Mouse (Mus musculus): ENCODE measurements around the gene Kif22.

Gene Kif22

DNA sequence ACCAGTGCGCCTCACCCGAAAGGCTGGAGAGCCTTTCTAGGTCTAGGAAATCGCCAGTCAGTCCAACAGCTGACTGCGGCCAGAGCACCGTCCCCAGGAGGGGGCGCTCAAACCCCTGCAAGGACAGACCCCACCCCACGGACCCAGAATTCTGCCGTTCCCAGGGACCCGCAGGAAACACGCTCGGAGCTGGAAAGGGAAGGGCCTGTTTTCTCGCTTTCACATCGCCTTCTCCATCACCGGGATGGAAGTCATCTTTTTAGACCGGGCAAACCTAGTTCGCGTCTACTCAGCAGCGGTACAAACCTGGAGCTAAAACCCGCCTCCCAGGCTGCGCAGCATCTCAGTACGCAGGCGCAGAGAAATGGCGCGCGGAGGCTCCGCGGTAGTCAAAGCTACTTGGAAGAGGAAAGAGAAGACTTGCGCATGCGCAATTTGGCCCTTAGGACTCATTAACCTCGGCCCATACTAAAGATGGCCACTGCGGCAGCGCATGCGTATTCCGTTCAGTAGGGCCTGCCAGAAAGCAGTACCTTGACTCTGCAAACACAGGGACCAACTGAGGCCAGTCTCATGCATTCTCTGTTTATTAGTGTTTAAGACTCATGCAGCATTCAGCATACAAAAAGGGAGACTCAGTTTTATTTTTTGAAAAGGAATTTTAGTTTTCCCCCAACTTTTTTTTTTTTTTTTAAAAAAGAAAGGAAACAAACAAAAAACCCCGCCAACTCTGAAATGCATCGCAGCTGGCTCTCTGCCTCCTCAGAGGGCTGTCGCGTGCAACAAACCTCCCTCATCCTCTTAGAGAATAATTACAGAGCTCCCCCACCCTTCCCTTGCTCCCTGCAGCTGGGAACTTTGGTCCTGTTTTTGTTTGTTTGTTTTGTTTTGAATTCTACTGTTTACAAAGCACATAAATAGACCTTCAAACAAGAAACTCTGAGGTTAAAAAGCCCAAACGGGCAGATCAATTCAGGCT is 25.0 kb downstream of the Kif22 start, which contains the start of gene Pagr1a:
Pagr1a (minus strand) TSS at position 382 of the 979 bp plus-strand sequence.
- DNase-seq (ENCODE audit: low read depth), result peak; percentile 100

DNA sequence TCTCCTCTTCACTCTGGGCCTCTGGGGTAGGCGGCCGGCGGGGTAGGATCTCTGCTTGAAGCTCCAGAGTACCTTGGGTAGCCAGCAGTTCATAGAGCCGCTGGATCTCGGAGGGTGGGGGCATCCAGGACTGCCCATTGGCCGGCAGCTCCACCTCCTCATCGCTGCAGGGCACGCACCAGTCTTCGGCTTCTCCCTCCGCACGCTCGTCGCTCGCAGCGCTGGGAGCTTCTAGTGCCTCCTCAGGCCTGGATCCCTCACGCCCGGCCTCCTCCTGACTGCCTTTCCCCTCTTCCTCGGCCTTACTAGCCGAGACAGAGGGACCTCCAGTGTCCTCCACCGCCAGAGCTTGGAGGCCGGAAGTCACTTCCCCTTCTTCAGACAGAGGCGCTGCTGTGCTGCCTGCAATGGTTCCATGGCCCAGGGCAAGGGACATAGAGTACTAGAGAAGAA is 25.8 kb downstream of the Kif22 start:
- no peak for DNase-seq (ENCODE audit: low read depth)

DNA sequence TGATC is 26.0 kb downstream of the Kif22 start, which contains the start of gene Pagr1b:
Pagr1b (minus strand) TSS at position 4 of the 5 bp plus-strand sequence.
- DNase-seq (ENCODE audit: low read depth), result no peak

DNA sequence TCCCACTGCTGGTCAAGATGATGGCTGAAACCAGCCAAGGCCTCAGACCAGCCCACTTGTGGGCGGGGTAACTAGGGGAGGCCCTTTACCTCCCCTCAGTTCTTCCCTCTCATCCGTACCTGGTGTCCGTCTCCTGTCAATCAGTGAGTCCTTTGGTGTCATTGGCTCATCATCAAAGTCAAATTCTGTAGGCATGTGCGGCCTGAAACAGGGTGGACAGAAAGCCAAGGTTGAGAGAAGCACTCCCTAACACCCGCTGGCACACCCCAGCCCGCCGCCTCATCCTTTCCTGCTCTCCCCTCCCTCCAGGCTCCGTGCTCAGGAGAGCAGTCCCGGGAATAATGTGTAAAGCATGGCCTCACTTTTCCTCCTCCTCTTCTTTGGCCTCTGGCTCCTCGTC is 26.2 kb downstream of the Kif22 start:
- DNase-seq (ENCODE audit: low read depth), result no peak

DNA sequence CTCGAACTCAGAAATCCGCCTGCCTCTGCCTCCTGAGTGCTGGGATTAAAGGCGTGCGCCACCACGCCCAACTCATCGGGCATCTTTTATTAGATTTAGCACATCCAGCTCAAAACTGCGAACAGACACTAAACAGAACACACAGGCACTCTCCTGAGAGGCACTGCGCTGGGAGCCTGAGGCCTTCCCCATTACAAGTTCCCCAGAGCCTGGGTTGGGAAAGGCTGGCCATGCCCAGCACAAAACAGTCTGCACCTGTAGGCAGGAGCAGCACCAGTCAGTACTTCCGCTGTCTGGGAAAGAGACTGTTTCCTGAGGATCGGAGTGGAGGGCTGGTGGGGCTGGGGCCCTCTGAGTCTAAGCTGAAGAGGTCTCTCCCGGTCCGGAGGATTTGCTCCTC is 27.3 kb downstream of the Kif22 start:
- no peak for DNase-seq (ENCODE audit: low read depth)

DNA sequence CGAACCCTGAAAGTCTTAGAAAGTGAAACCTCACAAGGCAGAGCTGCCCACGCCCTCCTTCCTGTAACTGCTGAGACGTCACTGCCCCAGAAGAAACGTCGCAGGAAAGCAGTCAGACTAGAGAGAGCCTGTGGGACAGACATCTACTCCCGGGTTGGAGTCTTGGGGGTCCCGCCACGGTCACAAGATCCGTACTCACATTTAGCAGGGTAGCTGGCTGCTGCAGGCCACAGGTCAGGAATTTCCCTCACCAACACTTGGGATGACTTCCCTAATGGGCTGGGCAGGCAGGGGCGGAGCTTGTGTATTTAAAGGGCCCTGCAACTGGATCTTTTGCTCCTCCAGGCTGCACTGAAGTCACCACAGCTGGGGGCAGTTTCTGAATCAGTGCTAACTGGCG is 28.0 kb downstream of the Kif22 start, which contains the start of gene Mvp:
Mvp (minus strand) TSS at position 302 of the 400 bp plus-strand sequence.
- peak; percentile 49 for DNase-seq (ENCODE audit: low read depth)

DNA sequence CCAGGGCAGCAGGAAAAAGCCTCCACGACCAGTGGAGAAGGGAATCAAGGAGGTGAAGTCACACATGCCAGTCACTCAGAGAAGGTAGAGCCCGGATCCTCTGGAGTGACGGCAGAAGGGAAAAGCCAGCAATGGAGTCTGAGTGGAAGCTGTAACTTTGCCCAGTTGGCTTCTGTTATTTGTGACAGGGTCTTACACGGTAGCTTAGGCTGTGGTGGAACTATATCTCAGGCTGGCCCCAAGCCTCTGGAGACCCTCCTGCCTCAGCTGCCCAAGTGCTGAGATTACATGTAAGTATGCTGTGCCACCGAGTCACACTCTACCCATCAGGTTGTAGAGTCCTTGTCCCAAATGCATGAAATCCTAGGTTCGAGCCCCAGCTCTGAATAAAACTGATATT is 28.9 kb downstream of the Kif22 start:
- no peak for DNase-seq (ENCODE audit: low read depth)

- DNase-seq (ENCODE audit: low read depth), result no peak
Observed at GRCm38 (mm10) chr7:127012845-127013244, 29.4 kb downstream of the Kif22 start.

- DNase-seq (ENCODE audit: low read depth), result no peak
Observed at GRCm38 (mm10) chr7:127012374-127012773, 29.9 kb downstream of the Kif22 start.

DNA sequence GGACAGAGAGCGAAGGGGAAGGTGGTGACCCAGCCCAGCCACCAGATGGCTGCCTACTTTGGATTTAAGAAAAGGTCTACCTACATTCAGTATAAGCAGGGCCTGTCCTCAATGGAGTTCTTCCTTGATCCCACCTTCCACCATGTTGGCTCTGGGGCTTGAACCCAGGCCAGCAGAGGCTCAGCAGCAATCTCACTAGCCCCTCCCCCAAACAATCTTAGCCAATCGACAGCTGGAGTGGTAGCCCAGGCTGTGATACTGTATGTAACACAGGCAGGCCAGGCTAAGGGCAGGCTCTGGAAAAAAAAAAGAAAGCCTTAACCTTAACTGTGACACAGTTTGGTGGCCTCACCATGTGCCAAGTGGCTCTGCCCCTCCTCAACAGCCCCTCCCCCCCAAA is 30.6 kb downstream of the Kif22 start:
- DNase-seq (ENCODE audit: low read depth), result no peak

DNA sequence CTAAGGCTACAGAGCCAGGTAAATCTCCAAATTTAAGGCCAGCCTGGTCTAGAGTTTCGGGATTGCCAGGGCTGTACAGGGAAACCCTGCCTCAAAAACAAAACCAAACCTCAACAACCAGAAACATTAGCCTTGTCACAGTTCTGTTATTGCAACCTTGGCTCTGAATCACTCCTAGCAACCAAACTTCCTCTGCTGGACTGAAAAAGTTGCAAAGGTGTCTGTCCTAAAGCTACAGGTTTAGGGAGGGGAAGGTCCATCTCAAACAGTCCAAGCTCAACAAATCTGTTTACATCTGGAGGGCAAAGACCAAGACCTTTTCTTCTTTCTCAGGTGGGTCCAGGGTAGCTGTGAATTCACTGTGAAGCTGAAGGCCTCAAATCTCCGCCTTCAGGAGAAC is 31.2 kb downstream of the Kif22 start:
- DNase-seq (ENCODE audit: low read depth), result no peak

- no peak for DNase-seq (ENCODE audit: low read depth)
Observed at GRCm38 (mm10) chr7:127009307-127010085, 32.8 kb downstream of the Kif22 start.

- DNase-seq (ENCODE audit: low read depth), result peak; percentile 69
Observed at GRCm38 (mm10) chr7:127008239-127009019, 33.8 kb downstream of the Kif22 start.

DNA sequence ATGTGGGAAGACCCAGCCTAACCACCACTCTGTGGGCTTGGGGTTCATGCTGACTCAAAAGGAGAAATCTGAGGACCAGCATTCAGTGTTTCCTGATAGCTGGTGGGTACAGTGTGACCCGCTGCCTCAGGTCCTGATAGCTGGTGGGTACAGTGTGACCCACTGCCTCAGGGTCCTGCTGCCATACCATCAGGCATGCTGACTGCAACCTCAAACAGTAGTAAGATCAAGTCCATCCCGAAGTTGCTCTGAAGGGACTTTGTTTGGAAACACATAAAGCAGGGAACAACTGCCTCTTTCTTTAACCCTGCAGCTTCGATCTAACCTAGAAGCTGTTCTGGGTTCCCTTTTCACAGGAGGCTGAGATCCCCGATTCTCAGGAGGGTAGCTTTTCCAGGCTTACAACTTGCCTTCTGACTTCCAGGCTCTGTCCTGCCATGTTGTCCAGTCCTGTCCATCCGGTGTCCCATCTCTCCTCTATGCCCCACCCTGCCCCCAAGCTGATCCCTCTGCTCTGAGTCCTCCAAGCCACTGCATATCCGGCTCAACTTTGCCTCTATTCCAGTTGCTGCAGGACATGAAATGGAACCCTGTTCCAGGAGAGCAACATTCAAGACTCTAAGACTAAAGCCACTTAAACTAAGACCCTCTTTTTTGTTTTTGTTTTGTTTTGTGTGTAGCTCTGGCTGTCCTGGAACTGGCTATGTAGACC is 34.8 kb downstream of the Kif22 start:
- DNase-seq (ENCODE audit: low read depth), result no peak

GRCm38 (mm10) chr7:127004122-127004875 is 38.0 kb downstream of the Kif22 start:
- DNase-seq (ENCODE audit: low read depth), result no peak

DNA sequence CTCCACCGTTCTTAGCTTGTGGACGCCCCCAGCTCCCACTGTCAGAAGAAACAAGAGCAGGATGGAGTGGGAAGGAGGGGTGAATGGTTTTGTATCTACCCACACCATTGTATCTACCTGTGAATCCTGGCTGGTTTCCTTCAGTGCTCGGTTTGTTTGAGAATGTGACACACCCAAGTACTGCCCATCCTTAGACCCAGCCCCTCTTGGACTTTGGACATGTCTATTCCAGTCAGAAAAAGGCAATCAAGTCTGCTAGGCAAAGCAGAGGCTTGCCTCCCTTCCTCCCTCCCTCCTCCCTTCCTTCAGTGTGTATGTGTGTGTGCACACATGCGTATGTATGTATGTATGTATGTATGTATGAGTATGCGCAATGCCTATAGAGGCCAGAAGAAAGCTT is 38.7 kb downstream of the Kif22 start:
- DNase-seq (ENCODE audit: low read depth), result no peak

- DNase-seq (ENCODE audit: low read depth), result no peak
Observed at GRCm38 (mm10) chr7:126999568-126999967, 42.7 kb downstream of the Kif22 start.

- no peak for DNase-seq (ENCODE audit: low read depth)
Observed at GRCm38 (mm10) chr7:126996449-126996848, 45.8 kb downstream of the Kif22 start.

GRCm38 (mm10) chr7:126988816-126989215 is 53.5 kb downstream of the Kif22 start:
- no peak for DNase-seq (ENCODE audit: low read depth)

GRCm38 (mm10) chr7:126986319-126986718 is 56.0 kb downstream of the Kif22 start:
- DNase-seq (ENCODE audit: low read depth), result no peak
